Mouse (Mus musculus): Measurements from ENCODE around the gene Ptprm.
"Not testable (repeated sequence)": the region's sequence is repeated elsewhere in the genome, so short reads cannot be mapped to it uniquely, and the experiment has no call there.

Gene Ptprm

GRCm38 (mm10) chr17:66869581-66870002 is 484.7 kb downstream of the Ptprm start:
- DNase-seq (ENCODE audit: low read depth): no peak

DNA sequence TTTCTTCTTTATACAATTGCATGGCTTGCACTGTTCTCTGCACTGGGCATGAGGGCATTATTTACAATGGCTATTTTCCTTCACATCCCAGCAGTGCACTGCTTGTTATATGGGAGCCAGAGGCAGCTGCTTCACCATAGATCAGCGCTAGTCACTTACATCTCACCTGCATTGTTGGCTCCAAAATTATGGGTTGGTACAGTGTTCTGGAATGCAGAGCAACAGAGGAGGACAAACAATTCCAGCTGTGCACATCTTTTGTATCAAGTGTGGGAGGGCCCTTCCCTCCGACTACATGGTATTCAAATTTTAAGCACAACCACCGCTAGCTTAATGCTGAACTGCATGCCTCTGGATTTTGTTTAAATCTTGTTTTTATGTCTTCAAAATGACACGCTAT is 489.8 kb downstream of the Ptprm start:
- DNase-seq (ENCODE audit: low read depth): no peak

DNA sequence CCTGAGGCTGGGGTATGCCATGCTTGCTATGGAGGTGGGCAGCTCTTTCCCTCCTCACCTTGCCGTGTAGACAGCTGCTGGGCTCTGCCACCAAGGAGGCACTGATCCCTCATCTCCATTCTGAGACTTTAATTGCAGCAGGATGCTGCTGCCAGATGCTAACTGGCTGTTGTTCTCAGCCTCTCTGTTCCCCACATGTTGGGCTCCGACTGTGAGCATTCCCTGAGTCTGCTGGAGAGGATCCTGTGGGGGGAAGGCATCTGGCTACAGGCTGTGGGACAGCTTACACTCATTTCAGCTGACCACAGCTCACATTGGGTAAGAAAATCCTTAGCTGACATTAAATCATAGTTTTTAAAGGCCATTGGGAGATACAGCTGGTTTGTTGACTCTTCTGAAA is 492.7 kb downstream of the Ptprm start:
- no peak for DNase-seq (ENCODE audit: low read depth)

- DNase-seq (ENCODE audit: low read depth): no peak
Measured at GRCm38 (mm10) chr17:66858757-66859156, 495.5 kb downstream of the Ptprm start.

GRCm38 (mm10) chr17:66852496-66852895 is 501.8 kb downstream of the Ptprm start:
- DNase-seq (ENCODE audit: low read depth): no peak

DNA sequence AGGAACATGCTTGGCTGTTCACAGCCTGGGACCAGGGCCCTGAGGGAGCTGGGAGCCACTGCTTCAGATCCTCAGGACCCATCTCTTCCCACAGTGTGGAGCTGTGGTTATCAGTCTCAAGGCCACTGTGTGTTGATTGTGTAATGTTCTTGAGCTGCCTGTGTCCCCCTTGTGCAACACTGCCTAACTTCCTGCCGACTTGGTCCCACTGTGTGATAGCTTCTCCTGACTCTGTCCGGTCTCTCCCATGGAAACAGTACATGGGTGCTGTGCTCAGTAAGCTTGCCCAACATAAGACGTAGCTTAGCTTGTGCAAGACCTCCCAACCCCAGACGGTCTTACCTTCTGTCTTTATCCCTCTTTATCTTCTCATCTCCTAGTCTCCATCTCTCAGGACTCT is 507.2 kb downstream of the Ptprm start:
- DNase-seq (ENCODE audit: low read depth): not testable (repeated sequence)

DNA sequence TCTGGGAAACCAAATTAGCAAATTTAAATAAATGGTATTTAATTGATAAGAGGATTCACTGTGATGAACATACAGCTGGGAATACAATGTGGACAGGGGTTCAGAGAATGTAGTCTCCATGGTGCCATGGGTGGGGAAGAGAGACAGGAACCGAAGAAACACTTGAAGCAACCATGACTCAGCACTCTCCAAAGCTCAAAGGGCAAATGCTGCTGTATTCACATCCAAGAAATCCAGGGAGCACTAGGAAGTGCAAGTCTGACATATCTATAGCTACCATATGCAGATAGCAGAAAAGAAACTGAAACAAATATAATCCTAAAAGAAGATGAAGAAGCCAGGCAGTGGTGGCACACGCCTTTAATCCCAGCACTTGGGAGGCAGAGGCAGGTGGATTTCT is 531.9 kb downstream of the Ptprm start:
- no peak for DNase-seq (ENCODE audit: low read depth)

- no peak for DNase-seq (ENCODE audit: low read depth)
Measured at GRCm38 (mm10) chr17:66817380-66817779, 536.9 kb downstream of the Ptprm start.

DNA sequence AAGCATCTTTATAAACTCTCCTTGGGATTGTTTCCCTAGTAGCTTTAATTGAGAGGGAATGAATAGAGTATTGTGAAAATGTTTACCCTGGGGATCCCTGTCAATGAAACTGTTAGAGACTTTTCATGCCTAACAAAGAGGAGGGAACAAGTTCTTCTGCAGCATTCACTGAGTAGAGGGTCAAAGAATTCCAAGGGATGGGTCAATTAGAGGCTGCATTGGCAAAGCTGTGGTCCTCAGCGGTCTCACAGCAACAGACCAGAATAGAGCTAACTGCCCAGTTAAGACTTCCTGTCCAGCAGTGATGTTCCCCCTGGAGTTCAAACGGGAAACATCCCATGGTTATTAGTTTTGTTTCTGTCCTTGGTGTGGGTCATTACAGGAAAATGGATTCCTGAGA is 538.3 kb downstream of the Ptprm start:
- no peak for DNase-seq (ENCODE audit: low read depth)

- DNase-seq (ENCODE audit: low read depth): no peak
Measured at GRCm38 (mm10) chr17:66813786-66814185, 540.5 kb downstream of the Ptprm start.

- DNase-seq (ENCODE audit: low read depth): no peak
Measured at GRCm38 (mm10) chr17:66813346-66813745, 540.9 kb downstream of the Ptprm start.

DNA sequence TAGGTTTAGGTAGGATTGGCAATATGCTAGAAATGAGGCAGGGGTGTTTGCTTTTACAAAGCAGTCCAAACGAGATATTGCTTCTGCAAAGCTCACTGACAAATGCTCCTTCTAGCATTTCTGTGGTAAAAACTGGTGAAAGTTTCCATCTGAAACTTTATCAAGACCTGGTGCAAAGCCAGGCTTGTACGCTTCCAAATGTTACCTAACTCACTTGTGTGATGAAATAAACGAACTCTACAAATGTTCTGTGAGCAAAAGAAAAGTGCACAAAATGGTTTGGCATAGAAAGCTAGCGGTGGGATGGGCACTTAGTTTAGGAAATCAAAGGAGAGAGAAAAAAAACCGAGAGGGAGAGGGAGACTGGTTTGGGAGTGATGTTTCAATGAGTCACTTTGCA is 544.5 kb downstream of the Ptprm start:
- no peak for DNase-seq (ENCODE audit: low read depth)

- no peak for DNase-seq (ENCODE audit: low read depth)
Measured at GRCm38 (mm10) chr17:66808186-66808585, 546.1 kb downstream of the Ptprm start.

DNA sequence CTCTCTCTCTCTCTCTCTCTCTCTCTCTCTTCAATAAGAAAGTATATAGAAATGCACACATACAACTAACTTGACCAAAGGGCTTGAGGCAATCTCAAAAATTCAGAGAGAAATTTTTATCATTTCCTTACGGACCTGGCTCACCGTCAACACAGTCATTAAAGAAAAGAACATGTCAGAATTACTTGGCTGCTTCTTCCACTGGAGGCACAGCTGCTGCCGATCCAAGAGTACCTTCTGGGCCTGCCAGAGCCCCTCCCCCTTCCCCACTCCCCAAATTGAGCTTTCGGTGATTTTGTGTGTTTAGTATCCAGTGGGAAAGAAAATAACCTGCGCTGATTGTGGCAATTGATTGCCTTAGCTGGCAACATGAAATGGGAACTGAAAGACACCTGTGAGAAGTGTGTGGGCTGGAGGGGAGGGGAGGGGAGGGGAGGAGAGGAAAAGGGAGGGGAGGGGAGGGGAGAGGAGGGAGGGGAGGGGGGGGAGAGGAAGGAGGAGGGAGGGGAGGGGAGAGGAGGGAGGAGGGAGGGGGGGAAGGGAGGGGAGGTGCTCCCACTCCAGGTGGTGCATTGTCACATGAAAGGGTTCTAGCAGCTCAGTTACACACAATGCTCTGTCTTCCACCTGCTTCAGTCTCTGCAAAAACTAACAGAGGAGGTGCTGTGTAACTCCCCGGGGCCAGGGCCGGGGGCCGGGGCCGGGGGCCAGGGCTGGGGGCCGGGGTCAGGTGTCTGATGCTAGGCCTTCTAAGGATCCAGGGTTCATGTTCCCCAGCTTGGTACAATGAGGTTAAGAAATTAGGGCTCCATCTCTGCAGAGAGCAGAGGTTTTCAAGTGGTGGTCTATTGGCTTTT is 552.2 kb downstream of the Ptprm start:
- DNase-seq (ENCODE audit: low read depth): no peak

GRCm38 (mm10) chr17:66800231-66800630 is 554.0 kb downstream of the Ptprm start:
- no peak for DNase-seq (ENCODE audit: low read depth)

DNA sequence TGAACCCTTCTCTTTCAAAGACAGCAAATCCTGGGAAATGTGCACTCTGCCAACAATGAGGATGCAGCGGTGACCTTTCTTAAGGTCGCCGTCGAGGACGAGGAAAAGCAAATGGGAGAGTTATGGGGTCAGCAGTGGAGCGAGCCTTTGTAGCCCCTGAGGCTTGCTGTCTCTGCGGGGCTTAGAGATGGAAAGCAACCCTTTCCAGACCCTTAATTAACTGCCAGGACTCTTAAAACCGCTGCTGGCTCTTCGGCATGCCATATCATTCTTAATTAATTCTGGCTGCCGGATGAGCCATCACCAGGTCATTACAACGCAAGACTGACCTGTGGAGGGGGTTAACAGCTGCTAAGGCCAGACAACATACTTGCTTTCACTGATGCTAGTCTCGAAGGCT is 568.1 kb downstream of the Ptprm start:
- DNase-seq (ENCODE audit: low read depth): no peak

GRCm38 (mm10) chr17:66785586-66785985 is 568.7 kb downstream of the Ptprm start:
- no peak for DNase-seq (ENCODE audit: low read depth)

DNA sequence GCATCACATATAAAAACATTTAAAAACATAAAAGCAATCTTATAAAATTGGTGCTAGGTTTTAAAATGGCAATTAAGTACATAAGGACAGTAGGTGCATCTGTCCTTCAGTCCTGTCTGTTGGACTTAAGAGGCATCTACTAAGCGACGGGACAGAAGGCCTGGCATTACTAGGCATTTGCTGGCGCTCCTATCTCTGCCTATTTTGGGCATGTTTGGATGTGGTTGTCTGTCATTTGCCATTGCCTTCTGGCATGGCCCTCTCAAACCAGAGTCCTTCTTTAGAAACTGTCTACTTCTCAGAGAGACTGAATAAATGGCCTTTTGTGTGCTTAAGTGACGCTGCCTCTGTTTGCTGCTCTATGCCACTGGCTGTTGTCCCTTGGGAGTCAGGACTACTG is 570.7 kb downstream of the Ptprm start:
- DNase-seq (ENCODE audit: low read depth): no peak

- no peak for DNase-seq (ENCODE audit: low read depth)
Measured at GRCm38 (mm10) chr17:66783075-66783492, 571.2 kb downstream of the Ptprm start.

GRCm38 (mm10) chr17:66781910-66782309 is 572.3 kb downstream of the Ptprm start:
- no peak for DNase-seq (ENCODE audit: low read depth)

DNA sequence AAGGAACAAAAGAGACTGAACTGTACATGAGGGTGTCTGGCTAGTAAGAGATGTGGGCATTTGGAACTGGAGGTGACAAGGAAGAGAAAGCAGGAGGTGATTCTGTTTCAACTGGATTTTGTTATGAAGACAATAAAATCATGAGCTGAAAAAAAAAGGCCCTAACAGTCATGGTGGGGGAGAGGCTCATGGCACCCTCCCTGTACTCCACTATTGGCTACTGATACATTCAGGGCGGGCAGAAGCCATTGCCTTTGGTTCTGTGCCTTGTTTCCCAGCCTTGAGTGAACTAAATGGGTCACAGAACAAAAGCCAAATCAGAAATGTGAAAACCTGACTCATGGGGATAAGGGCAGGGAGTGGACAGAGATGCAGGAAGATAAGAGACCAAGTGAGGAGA is 575.2 kb downstream of the Ptprm start:
- no peak for DNase-seq (ENCODE audit: low read depth)

DNA sequence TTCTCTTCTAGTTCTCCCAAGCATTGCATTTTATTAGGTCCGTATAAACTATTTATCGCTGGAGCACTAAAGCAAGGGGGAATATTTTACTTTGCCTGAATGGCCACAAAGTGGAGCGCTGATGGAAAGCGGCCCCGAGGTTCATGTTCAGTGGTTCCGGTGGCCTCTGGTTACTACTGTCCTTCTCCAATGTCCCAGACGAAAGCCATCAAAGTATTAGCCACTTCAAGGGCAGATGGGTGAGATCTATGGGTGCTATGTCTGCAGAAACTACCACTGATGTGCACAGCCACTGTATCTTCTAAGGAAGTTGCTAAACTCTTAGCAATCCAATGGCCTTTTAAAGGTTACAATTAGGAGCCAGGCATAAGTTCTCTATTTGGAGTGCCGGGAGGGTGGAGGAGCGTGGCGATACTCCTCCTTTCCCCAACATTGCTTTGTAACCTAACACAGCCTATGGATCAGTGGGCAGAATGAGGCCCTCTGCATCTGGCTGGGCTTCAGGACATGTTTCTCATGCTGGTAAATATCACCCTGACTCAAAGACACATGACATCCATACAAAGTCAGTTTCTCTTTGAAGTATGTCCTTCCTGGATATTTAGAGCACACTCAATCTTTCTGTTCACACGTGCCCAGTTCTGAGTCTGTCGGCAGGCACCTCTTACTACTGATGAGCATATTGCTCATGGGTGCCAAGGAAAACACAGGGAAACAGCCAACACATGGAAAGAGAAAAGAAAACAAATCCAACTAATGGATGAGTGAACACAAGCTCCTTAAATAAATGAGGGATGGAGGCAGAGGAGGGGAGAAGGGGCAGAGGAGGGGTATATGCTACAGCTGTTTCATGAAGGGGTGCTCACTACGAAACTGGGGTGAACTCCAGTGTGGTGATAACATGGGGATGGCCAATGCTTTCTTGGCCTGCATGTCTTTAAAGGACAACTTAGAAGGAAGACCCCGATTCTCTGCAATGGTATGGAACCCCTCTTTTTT is 584.6 kb downstream of the Ptprm start:
- no peak for DNase-seq (ENCODE audit: low read depth)
